Mouse (Mus musculus): ENCODE results near the gene Ptafr. TPM values are rescaled to one million over a fixed set of nuclear protein-coding genes. Genes with fewer than 3 reads are reported as not detected.

Ptafr gene
- polyA plus RNA-seq (2012; rRNA removed), result 2.1 and 4.1 TPM in 2 replicates

GRCm38 (mm10) chr4:132563965-132564364, at the start of gene Ptafr:
Gene Ptafr, plus strand, starts transcription at chr4:132564067.
- DNase-seq (ENCODE audit: low read depth, low spot score), result no peak
- 35% methylated on average over 4 of the region's 4 CpGs for WGBS

DNA sequence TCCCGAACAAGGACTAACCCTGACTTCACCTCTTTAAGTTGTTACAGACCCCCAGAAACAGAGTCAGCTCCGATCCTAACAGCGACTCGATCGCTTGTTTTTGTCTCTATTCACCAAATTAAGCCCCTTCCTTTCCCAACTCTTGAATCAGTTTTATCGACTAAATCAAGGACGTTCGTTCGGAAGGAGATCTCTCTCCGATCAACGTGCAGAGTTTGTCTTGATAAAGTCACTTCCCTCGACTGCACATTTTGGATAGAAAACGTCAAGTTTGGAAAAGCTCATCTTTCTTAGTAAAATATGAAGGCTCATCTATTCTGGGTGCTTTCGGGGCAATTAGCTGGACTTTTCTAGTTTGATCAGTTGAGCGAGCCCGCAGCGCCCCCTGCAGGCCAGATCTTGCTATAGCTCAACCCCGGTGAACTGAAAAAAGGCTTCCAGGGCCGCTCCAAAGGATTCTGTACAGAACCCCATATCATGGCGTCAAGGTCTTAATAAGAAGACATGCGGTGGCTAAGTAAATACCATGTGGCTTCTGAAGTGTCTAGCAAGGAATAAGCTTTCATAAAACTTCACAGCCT, 49.2 kb upstream of the Ptafr start:
- no peak for DNase-seq (ENCODE audit: low read depth, low spot score)
- 2% methylated on average over 21 of the region's 21 CpGs for WGBS

GRCm38 (mm10) chr4:132515369-132516155, 48.3 kb upstream of the Ptafr start:
- 16% methylated on average over 22 of the region's 22 CpGs for WGBS
- peak; percentile 87 for DNase-seq (ENCODE audit: low read depth, low spot score)

DNA sequence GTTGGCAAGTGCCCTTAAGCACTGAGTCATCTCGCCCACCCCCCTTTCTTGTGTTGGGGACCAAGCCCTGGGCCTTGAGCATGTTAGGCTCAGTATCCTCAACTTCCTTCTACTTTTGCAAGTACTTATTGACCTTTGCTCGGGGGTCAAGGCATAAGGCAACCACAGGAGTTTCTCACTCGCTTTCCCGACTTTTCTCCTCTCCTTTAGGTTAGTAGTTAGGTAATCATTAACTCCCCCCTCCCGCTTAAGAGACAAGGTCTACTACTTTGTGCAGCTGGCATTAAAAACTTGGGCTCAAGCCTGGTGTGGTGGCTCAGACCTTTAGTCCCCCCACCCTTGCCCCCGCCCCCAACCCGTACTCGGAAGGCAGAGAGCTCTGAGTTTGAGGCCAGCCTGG, 45.8 kb upstream of the Ptafr start:
- 33% methylated on average over 8 of the region's 8 CpGs for WGBS
- no peak for DNase-seq (ENCODE audit: low read depth, low spot score)

GRCm38 (mm10) chr4:132519188-132519587, 44.7 kb upstream of the Ptafr start:
- 75% methylated on average over 3 of the region's 3 CpGs for WGBS
- DNase-seq (ENCODE audit: low read depth, low spot score), result no peak

- DNase-seq (ENCODE audit: low read depth, low spot score), result no peak
- WGBS, result 17% methylated on average over 11 of the region's 11 CpGs
Observed at GRCm38 (mm10) chr4:132524321-132524741, 39.5 kb upstream of the Ptafr start.

DNA sequence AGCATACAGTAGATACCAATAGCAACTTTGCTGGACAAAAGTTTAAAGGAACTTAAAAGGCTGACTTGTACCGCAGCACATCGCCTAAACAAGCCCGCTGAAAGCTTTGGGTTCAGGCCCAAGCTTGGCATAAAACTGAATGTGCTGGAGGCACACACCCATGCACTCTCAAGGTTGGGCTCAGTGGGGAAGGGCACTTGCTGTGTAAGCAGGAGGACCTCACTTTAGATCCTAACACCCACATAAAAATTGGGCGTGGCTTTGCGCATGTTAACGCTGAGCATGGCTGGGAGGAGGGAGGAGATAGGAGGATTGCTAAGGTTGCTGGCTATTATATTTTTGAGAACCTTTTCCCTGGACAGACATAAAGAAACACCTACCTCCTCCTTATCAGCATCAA, 39.1 kb upstream of the Ptafr start:
- WGBS, result 18% methylated on average over 6 of the region's 6 CpGs
- no peak for DNase-seq (ENCODE audit: low read depth, low spot score)

DNA sequence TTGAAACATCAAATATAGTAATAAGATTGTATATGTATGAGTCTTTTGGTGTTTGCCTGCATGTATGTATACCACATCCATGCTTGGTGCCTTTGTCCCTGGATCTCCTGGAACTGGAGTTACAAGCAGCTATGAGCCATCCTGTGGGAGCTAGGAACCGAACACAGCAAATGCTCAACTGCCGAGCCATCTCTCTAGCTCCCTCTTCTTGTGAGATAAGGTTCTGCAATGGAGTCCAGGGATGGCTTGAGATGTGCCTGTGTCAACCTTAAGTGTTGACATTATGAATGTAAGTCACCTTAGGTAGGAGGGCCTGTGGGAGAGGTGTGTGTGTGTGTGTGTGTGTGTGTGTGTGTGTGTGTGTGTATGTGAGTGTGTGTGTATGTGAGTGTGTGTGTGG, 37.2 kb upstream of the Ptafr start:
- 35% methylated on average over 2 of the region's 2 CpGs for WGBS
- DNase-seq (ENCODE audit: low read depth, low spot score), result no peak

DNA sequence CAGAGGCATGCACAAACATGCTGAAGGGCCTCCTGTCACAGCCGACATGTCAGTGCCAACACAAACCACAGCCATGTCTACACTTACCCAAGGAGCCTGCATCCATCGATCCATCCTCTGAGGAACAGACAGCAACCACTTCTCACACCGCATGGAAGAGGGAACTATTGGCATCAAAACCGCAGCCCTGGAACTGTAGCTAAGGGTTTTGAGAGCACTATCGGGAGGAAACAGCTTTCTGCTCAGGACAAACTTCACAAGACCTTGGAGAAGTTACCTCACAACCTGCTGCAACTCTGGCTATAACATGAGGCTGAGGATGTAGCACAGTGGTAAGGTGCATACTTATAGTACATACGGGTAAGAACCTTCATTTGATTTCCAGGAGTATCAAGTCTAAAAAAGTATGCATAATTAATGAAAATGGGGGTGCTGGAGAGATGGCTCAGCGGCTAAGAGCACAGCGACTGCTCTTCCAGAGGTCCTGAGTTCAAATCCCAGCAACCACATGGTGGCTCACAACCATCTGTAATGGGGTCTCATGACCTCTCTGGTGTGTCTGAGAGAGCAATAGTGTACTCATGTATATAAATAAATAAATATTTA, 35.8 kb upstream of the Ptafr start:
- 87% methylated on average over 8 of the region's 8 CpGs for WGBS
- DNase-seq (ENCODE audit: low read depth, low spot score), result no peak

- DNase-seq (ENCODE audit: low read depth, low spot score), result peak; percentile 87
- WGBS, result 15% methylated on average over 4 of the region's 4 CpGs
Observed at GRCm38 (mm10) chr4:132529344-132529743, 34.5 kb upstream of the Ptafr start.

GRCm38 (mm10) chr4:132530033-132530804, 33.6 kb upstream of the Ptafr start:
- 85% methylated on average over 20 of the region's 20 CpGs for WGBS
- DNase-seq (ENCODE audit: low read depth, low spot score), result no peak

DNA sequence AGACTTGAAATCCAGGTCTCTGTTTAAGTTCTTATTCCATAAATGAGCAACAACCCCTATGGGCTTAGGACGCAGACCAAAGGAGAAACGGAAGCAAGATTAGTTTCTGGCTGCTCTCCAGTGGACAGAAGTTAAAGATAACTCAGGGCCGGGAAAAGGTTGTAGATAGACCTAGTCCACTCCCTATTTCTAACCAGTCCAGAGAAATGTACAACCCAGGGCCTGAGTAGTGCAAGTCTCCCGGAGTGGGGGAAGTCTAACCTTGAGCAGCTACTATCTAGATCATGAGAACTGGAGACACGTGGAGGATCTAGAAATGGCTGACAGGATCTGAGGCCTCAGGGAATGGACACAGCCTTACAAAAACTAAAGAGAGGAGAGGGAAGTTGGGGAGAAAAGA, 31.4 kb upstream of the Ptafr start:
- 3% methylated on average over 5 of the region's 5 CpGs for WGBS
- no peak for DNase-seq (ENCODE audit: low read depth, low spot score)

DNA sequence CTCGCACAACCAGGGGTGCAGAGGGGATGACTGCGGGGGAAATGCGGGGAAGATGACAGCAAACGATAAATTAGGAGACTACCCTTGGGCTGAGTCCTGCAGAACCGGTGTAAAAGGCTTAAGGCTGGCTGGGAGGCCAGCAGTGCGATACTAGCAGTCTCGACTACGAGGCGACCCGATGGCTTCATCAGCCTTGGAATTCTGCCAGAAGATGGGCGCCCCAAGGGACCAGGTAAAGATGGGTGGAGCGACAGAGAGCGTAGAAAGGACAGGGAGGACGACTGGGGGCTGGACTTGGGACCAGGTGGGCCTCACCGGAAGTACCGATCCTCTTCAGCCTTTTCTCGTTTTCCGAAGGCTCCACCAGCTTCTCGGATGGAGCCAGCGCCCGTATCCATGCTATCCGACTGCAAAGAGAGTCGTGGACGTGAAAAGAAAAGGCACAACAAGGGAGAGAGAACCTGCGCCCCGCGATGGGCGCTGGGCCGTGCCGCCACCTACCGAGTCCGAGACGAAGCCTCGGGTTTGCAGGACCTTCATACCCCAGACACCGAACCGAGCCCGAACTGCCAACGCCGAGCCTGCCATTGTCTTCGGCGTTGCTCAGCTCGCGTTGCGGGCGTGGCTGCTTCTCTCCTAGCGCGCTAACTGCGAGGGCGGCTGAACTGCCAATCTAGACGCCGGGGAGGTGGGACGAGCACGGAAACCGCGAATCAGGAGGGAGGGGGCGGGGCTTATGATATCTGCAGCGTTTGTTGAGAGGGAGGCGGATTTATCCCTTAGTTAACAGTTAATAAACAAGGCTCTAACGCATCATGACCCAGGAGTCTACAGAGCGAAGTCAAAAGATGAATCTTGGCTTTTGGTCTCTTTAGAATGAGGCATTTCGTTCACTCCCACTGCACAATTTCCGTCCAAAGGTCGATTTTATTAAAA, 30.6 kb upstream of the Ptafr start, which contains the start of gene Atpif1:
TSS of gene Atpif1 (minus strand) at position 679 of the 936 bp plus-strand sequence.
- no peak for DNase-seq (ENCODE audit: low read depth, low spot score)
- WGBS, result under 1% methylated on average over 63 of the region's 63 CpGs

DNA sequence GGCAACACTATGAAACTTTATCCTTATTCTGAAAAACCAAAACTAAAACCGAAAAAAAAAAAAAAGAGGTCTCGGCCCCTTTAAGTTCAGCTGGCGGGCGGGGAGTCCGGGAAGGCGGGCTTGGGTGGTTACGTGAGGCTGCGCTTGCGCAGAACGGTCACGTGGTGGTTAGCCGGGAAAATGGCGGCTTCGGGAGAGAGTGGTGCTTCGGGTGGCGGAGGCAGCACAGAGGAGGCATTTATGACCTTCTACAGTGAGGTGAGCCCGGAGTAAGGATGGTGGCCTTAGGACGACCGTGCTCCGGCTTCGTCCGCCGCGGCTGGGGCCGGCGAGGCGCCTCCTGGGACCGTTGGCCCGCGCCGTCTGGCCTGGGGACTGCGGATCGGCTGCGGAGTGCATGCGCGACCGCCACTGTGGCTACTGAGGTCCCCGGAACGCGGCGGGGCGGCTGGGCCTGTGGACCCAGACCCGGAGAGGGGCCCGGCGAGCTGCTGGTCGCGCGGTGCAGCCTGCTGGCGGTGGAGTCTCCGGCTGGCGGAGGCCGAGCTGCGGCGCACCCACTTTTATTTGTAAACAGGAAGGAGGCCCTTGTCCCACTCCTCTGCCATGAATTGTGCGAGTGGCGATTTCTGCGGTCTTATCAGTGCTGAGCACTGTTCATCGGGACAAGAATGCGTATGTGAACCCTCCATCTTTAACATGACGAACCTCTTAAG, 28.3 kb upstream of the Ptafr start, which contains the start of gene Dnajc8:
TSS of gene Dnajc8 (plus strand) at position 145 of the 716 bp plus-strand sequence.
- WGBS, result under 1% methylated on average over 60 of the region's 60 CpGs
- DNase-seq (ENCODE audit: low read depth, low spot score), result no peak

- 94% methylated on average over 5 of the region's 5 CpGs for WGBS
Observed at GRCm38 (mm10) chr4:132539481-132539880, 24.4 kb upstream of the Ptafr start.

DNA sequence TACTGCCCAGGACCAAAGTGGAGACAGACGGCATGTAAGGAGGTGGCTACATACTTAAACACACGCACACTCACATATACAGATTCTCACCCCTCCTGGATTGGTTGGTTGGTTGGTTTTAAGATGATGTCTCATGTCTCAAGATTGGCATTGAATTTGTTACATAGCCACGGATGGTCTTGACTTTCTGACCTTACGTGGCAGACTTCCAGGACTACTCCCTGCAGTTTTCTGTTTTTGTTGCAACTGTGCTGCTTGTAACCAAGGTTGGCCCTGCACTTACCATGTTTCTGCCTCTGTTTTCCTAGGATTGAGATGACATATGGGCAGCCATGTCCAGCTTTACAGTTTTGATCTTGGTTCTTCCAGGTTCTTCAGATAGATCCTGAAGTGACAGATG, 22.5 kb upstream of the Ptafr start:
- WGBS, result 77% methylated on average over 4 of the region's 4 CpGs
- no peak for DNase-seq (ENCODE audit: low read depth, low spot score)

More at GRCm38 (mm10) chr4:132539481-132539880, 24.4 kb upstream of the Ptafr start:
- DNase-seq (ENCODE audit: low read depth, low spot score), result no peak

DNA sequence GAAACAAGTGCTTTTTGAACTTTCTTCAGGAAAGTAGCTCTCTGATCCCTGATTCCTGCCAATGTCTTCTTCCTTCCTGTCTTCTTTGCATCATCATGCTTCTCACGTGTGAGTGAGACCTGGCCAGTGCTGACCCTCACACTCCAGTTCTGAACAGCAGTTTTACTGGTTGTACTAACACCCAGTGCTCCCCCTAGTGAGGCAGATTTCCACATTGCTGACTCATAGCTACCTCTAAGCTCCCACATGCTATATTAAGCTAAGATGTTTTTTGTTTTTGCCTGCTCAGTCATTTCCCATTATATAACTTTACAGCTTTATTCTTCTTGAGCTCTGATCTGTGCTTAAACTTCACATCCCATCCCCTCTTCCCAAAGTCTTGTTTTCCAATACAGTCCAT, 21.1 kb upstream of the Ptafr start:
- WGBS, result 37% methylated on average over 1 of the region's 1 CpGs

GRCm38 (mm10) chr4:132545851-132546250, 18.0 kb upstream of the Ptafr start:
- DNase-seq (ENCODE audit: low read depth, low spot score), result no peak
- WGBS, result 17% methylated on average over 8 of the region's 8 CpGs

More for the DNA sequence above, 21.1 kb upstream of the Ptafr start:
- no peak for DNase-seq (ENCODE audit: low read depth, low spot score)
